Mouse (Mus musculus): ENCODE results near the gene Trim17. TPM values are rescaled to one million over a fixed set of nuclear protein-coding genes. Genes with fewer than 3 reads are reported as not detected.
A peak's percentile ranks its signal among the peaks of the same experiment; 100 is the strongest.

Trim17 gene
- polyA plus RNA-seq, 1 experiment from 2014 or later = 0.62 TPM

GRCm38 (mm10) chr11:58917745-58918366 is 36.6 kb upstream of the Trim17 start, which contains the start of gene Btnl10:
Gene Btnl10, plus strand, starts transcription at chr11:58917908.
- DNase-seq (ENCODE audit: low spot score) = no peak
- no peak within 1 kb of the TSS for H3K9ac ChIP-seq (replicated peaks; ENCODE audit: low read depth)
- no peak within 1 kb of the TSS for H3K4me3 ChIP-seq (ENCODE audit: low read depth, low read length)

GRCm38 (mm10) chr11:58918759-58919158 is 35.7 kb upstream of the Trim17 start:
- Histone ChIP-seq H3K9ac (replicated peaks; ENCODE audit: low read depth) (no peak overlapping the region), H3K36me3 (ENCODE audit: insufficient read depth, low read length) (no peaks in the 10 kb centered on the region), H3K27me3 (replicated peaks; ENCODE audit: insufficient read depth, low read length) (no peaks in the 10 kb centered on the region), H3K4me1 (ENCODE audit: insufficient read depth, low read depth, low read length) (peaks cover 6% of the 10 kb centered on the region; the same call in 1 of the 2 replicates), H3K4me3 (ENCODE audit: low read depth, low read length) (no peak overlapping the region), H3K9me3 (ENCODE audit: low read length) (no peaks in the 10 kb centered on the region), H3K4me2 (replicated peaks; ENCODE audit: low read depth, low read length) (no peak overlapping the region), H3K27ac (ENCODE audit: low read length) (no peak overlapping the region)
- ATAC-seq = no peak
- DNase-seq (ENCODE audit: low spot score) = no peak
- TF ChIP-seq CTCF (IDR thresholded peaks at IDR 0.05) (no peak), EP300 (IDR thresholded peaks at IDR 0.05) (no peak)
- WGBS = 64% methylated on average over 5 of the region's 5 CpGs

More at GRCm38 (mm10) chr11:58917745-58918366, 36.6 kb upstream of the Trim17 start, which contains the start of gene Btnl10:
- Histone ChIP-seq H3K9me3 (ENCODE audit: low read length) (no peaks in the 10 kb centered on the region), H3K4me2 (replicated peaks; ENCODE audit: low read depth, low read length) (no peak within 1 kb of the TSS), H3K27me3 (replicated peaks; ENCODE audit: insufficient read depth, low read length) (no peaks in the 10 kb centered on the region), H3K36me3 (ENCODE audit: insufficient read depth, low read length) (no peaks in the 10 kb centered on the region), H3K4me1 (ENCODE audit: insufficient read depth, low read depth, low read length) (peaks cover 6% of the 10 kb centered on the region; the same call in 1 of the 2 replicates), H3K27ac (ENCODE audit: low read length) (no peak within 1 kb of the TSS)
- 80% methylated on average over 12 of the region's 12 CpGs for WGBS
- ATAC-seq = no peak
- TF ChIP-seq CTCF (IDR thresholded peaks at IDR 0.05) = no peak
- TF ChIP-seq EP300 (IDR thresholded peaks at IDR 0.05) = no peak

- Histone ChIP-seq H3K36me3 (ENCODE audit: insufficient read depth, low read length) (no peaks in the 10 kb centered on the region), H3K4me3 (ENCODE audit: low read depth, low read length) (no peak overlapping the region), H3K27ac (ENCODE audit: low read length) (no peak overlapping the region), H3K9me3 (ENCODE audit: low read length) (no peaks in the 10 kb centered on the region), H3K27me3 (replicated peaks; ENCODE audit: insufficient read depth, low read length) (no peaks in the 10 kb centered on the region), H3K9ac (replicated peaks; ENCODE audit: low read depth) (no peak overlapping the region), H3K4me2 (replicated peaks; ENCODE audit: low read depth, low read length) (no peak overlapping the region), H3K4me1 (ENCODE audit: insufficient read depth, low read depth, low read length) (no peaks in the 10 kb centered on the region)
- ATAC-seq (no peak), DNase-seq (ENCODE audit: low spot score) (no peak)
- TF ChIP-seq CTCF (IDR thresholded peaks at IDR 0.05) (no peak), EP300 (IDR thresholded peaks at IDR 0.05) (no peak)
- WGBS = 76% methylated on average over 9 of the region's 9 CpGs
Observed at GRCm38 (mm10) chr11:58922420-58922819, 32.1 kb upstream of the Trim17 start.

GRCm38 (mm10) chr11:58926651-58927050 is 27.8 kb upstream of the Trim17 start:
- Histone ChIP-seq H3K4me1 (ENCODE audit: insufficient read depth, low read depth, low read length) (no peaks in the 10 kb centered on the region), H3K4me3 (ENCODE audit: low read depth, low read length) (no peak overlapping the region), H3K27ac (ENCODE audit: low read length) (no peak overlapping the region), H3K9me3 (ENCODE audit: low read length) (no peaks in the 10 kb centered on the region), H3K9ac (replicated peaks; ENCODE audit: low read depth) (no peak overlapping the region), H3K27me3 (replicated peaks; ENCODE audit: insufficient read depth, low read length) (no peaks in the 10 kb centered on the region), H3K36me3 (ENCODE audit: insufficient read depth, low read length) (0 out of 2 replicates have a peak, but pooled peaks cover 2% of the 10 kb centered on the region), H3K4me2 (replicated peaks; ENCODE audit: low read depth, low read length) (no peak overlapping the region)
- ATAC-seq (no peak), DNase-seq (ENCODE audit: low spot score) (no peak)
- TF ChIP-seq EP300 (IDR thresholded peaks at IDR 0.05) = no peak
- TF ChIP-seq CTCF (IDR thresholded peaks at IDR 0.05) = no peak
- 64% methylated on average over 2 of the region's 3 CpGs for WGBS

GRCm38 (mm10) chr11:58927053-58927452 is 27.4 kb upstream of the Trim17 start:
- Histone ChIP-seq H3K27ac (ENCODE audit: low read length) (no peak overlapping the region), H3K9me3 (ENCODE audit: low read length) (no peaks in the 10 kb centered on the region), H3K4me1 (ENCODE audit: insufficient read depth, low read depth, low read length) (no peaks in the 10 kb centered on the region), H3K36me3 (ENCODE audit: insufficient read depth, low read length) (0 out of 2 replicates have a peak, but pooled peaks cover 4% of the 10 kb centered on the region), H3K9ac (replicated peaks; ENCODE audit: low read depth) (no peak overlapping the region), H3K27me3 (replicated peaks; ENCODE audit: insufficient read depth, low read length) (no peaks in the 10 kb centered on the region), H3K4me2 (replicated peaks; ENCODE audit: low read depth, low read length) (no peak overlapping the region), H3K4me3 (ENCODE audit: low read depth, low read length) (no peak overlapping the region)
- ATAC-seq (no peak), DNase-seq (ENCODE audit: low spot score) (no peak)
- WGBS = 67% methylated on average over 2 of the region's 2 CpGs
- TF ChIP-seq EP300 (IDR thresholded peaks at IDR 0.05) = no peak
- TF ChIP-seq CTCF (IDR thresholded peaks at IDR 0.05) = no peak

- Histone ChIP-seq H3K9ac (replicated peaks; ENCODE audit: low read depth) (no peak overlapping the region; the same call in 1 of the 2 replicates), H3K9me3 (ENCODE audit: low read length) (no peaks in the 10 kb centered on the region), H3K27ac (ENCODE audit: low read length) (peak overlapping the region; percentile 76), H3K4me3 (ENCODE audit: low read depth, low read length) (peak overlapping the region; percentile 41), H3K36me3 (ENCODE audit: insufficient read depth, low read length) (peaks cover 8% of the 10 kb centered on the region; the same call in 1 of the 2 replicates), H3K4me1 (ENCODE audit: insufficient read depth, low read depth, low read length) (no peaks in the 10 kb centered on the region), H3K27me3 (replicated peaks; ENCODE audit: insufficient read depth, low read length) (no peaks in the 10 kb centered on the region), H3K4me2 (replicated peaks; ENCODE audit: low read depth, low read length) (peak overlapping the region; percentile 55)
- ATAC-seq (peak; percentile 94), DNase-seq (ENCODE audit: low spot score) (peak; percentile 91)
- WGBS = 14% methylated on average over 20 of the region's 20 CpGs
- TF ChIP-seq CTCF (IDR thresholded peaks at IDR 0.05) (peak; percentile 80), EP300 (IDR thresholded peaks at IDR 0.05) (peak; percentile 64)
Observed at GRCm38 (mm10) chr11:58927790-58928651, 26.5 kb upstream of the Trim17 start.

Data from lung, postnatal 0 days (tissue).